Mouse (Mus musculus) heart, adult 11 months (tissue): ENCODE results near the gene Fastkd3.

Source experiments
- DNase-seq: peaks from one replicate; pipeline ENCODE4 v3.0.0; 2022

Fastkd3 gene

GRCm38 (mm10) chr13:68622792-68623191 lies 40.8 kb downstream of the Fastkd3 start:
- DNase-seq = no peak

- no peak for DNase-seq
These were observed 45.0 kb downstream of the Fastkd3 start for GRCm38 (mm10) chr13:68627041-68627440.
